Mouse (Mus musculus): ENCODE measurements around the gene Arhgap18. TPM values are rescaled to one million over a fixed set of nuclear protein-coding genes. Genes with fewer than 3 reads are reported as not detected.

Gene Arhgap18
- total RNA-seq, 1 experiment, result 3.1 TPM

GRCm38 (mm10) chr10:26811342-26811741 is 58.1 kb downstream of the Arhgap18 start:
- no peak for TF ChIP-seq ZC3H11A (IDR thresholded peaks at IDR 0.05; ENCODE audit: borderline replicate concordance, low read depth, low read length)
- TF ChIP-seq MAFK (IDR thresholded peaks at IDR 0.05; ENCODE audit: insufficient read depth, low read depth, low read length), result no peak
- TF ChIP-seq HCFC1 (IDR thresholded peaks at IDR 0.05; ENCODE audit: borderline replicate concordance, insufficient read depth, low read length), result no peak
- TF ChIP-seq CHD2 (IDR thresholded peaks at IDR 0.05; ENCODE audit: low read depth, low read length), result no peak
- TF ChIP-seq ZNF384 (IDR thresholded peaks at IDR 0.05; ENCODE audit: low read depth, low read length), result no peak
- H3K27ac ChIP-seq (ENCODE audit: insufficient read depth, low read depth, low read length, poor library complexity, severe bottlenecking), result no peak overlapping the region
- no peaks in the 10 kb centered on the region for H3K9me3 ChIP-seq (ENCODE audit: control insufficient read depth, insufficient read depth, low read depth, low read length)
- H3K4me3 ChIP-seq (ENCODE audit: insufficient read depth in 1 of 2, low read depth in 1 of 2, low read length in 2 of 2, poor library complexity in 1 of 2, severe bottlenecking in 1 of 2), result no peak overlapping the region
- no peak for DNase-seq (ENCODE audit: low read depth, low spot score)
- H3K4me1 ChIP-seq (ENCODE audit: control insufficient read depth in 2 of 2, insufficient read depth in 2 of 2, low read length in 2 of 2, poor library complexity in 1 of 2), result no peaks in the 10 kb centered on the region
- in situ Hi-C loops (cut with MboI; ENCODE audit: low sequenced_read_pairs in 2 of 2, unreplicated experiment in 2 of 2), result no loop called here
- no peaks in the 10 kb centered on the region for H3K36me3 ChIP-seq (ENCODE audit: control insufficient read depth, insufficient read depth, low read length, poor library complexity, severe bottlenecking)
- H3K9ac ChIP-seq (ENCODE audit: insufficient read depth, low read depth, low read length, poor library complexity, severe bottlenecking), result no peak overlapping the region

- in situ Hi-C loops (cut with MboI; ENCODE audit: low sequenced_read_pairs in 2 of 2, unreplicated experiment in 2 of 2), result no loop called here
- no peaks in the 10 kb centered on the region for H3K9me3 ChIP-seq (ENCODE audit: control insufficient read depth, insufficient read depth, low read depth, low read length)
- H3K36me3 ChIP-seq (ENCODE audit: control insufficient read depth, insufficient read depth, low read length, poor library complexity, severe bottlenecking), result no peaks in the 10 kb centered on the region
- H3K27ac ChIP-seq (ENCODE audit: insufficient read depth, low read depth, low read length, poor library complexity, severe bottlenecking), result no peak overlapping the region
- no peak for DNase-seq (ENCODE audit: low read depth, low spot score)
- TF ChIP-seq HCFC1 (IDR thresholded peaks at IDR 0.05; ENCODE audit: borderline replicate concordance, insufficient read depth, low read length), result no peak
- TF ChIP-seq ZC3H11A (IDR thresholded peaks at IDR 0.05; ENCODE audit: borderline replicate concordance, low read depth, low read length), result no peak
- no peaks in the 10 kb centered on the region for H3K4me1 ChIP-seq (ENCODE audit: control insufficient read depth in 2 of 2, insufficient read depth in 2 of 2, low read length in 2 of 2, poor library complexity in 1 of 2)
- no peak overlapping the region for H3K9ac ChIP-seq (ENCODE audit: insufficient read depth, low read depth, low read length, poor library complexity, severe bottlenecking)
- H3K4me3 ChIP-seq (ENCODE audit: insufficient read depth in 1 of 2, low read depth in 1 of 2, low read length in 2 of 2, poor library complexity in 1 of 2, severe bottlenecking in 1 of 2), result no peak overlapping the region
These were observed 62.4 kb downstream of the Arhgap18 start for GRCm38 (mm10) chr10:26815646-26816045.

GRCm38 (mm10) chr10:26820326-26820725 is 67.1 kb downstream of the Arhgap18 start:
- DNase-seq (ENCODE audit: low read depth, low spot score), result no peak
- Histone ChIP-seq H3K4me1 (ENCODE audit: control insufficient read depth in 2 of 2, insufficient read depth in 2 of 2, low read length in 2 of 2, poor library complexity in 1 of 2) (no peaks in the 10 kb centered on the region), H3K27ac (ENCODE audit: insufficient read depth, low read depth, low read length, poor library complexity, severe bottlenecking) (no peak overlapping the region), H3K4me3 (ENCODE audit: insufficient read depth in 1 of 2, low read depth in 1 of 2, low read length in 2 of 2, poor library complexity in 1 of 2, severe bottlenecking in 1 of 2) (no peak overlapping the region), H3K9ac (ENCODE audit: insufficient read depth, low read depth, low read length, poor library complexity, severe bottlenecking) (no peak overlapping the region), H3K9me3 (ENCODE audit: control insufficient read depth, insufficient read depth, low read depth, low read length) (no peaks in the 10 kb centered on the region), H3K36me3 (ENCODE audit: control insufficient read depth, insufficient read depth, low read length, poor library complexity, severe bottlenecking) (no peaks in the 10 kb centered on the region)
- in situ Hi-C loops (cut with MboI; ENCODE audit: low sequenced_read_pairs in 2 of 2, unreplicated experiment in 2 of 2), result no loop called here
- TF ChIP-seq CHD2 (IDR thresholded peaks at IDR 0.05; ENCODE audit: low read depth, low read length) (no peak), MAFK (IDR thresholded peaks at IDR 0.05; ENCODE audit: insufficient read depth, low read depth, low read length) (no peak), HCFC1 (IDR thresholded peaks at IDR 0.05; ENCODE audit: borderline replicate concordance, insufficient read depth, low read length) (no peak), ZNF384 (IDR thresholded peaks at IDR 0.05; ENCODE audit: low read depth, low read length) (no peak), ZC3H11A (IDR thresholded peaks at IDR 0.05; ENCODE audit: borderline replicate concordance, low read depth, low read length) (no peak)

GRCm38 (mm10) chr10:26820936-26821335 is 67.7 kb downstream of the Arhgap18 start:
- Histone ChIP-seq H3K4me3 (ENCODE audit: insufficient read depth in 1 of 2, low read depth in 1 of 2, low read length in 2 of 2, poor library complexity in 1 of 2, severe bottlenecking in 1 of 2) (no peak overlapping the region), H3K9me3 (ENCODE audit: control insufficient read depth, insufficient read depth, low read depth, low read length) (no peaks in the 10 kb centered on the region), H3K27ac (ENCODE audit: insufficient read depth, low read depth, low read length, poor library complexity, severe bottlenecking) (no peak overlapping the region), H3K4me1 (ENCODE audit: control insufficient read depth in 2 of 2, insufficient read depth in 2 of 2, low read length in 2 of 2, poor library complexity in 1 of 2) (no peaks in the 10 kb centered on the region), H3K9ac (ENCODE audit: insufficient read depth, low read depth, low read length, poor library complexity, severe bottlenecking) (no peak overlapping the region), H3K36me3 (ENCODE audit: control insufficient read depth, insufficient read depth, low read length, poor library complexity, severe bottlenecking) (no peaks in the 10 kb centered on the region)
- no peak for DNase-seq (ENCODE audit: low read depth, low spot score)
- in situ Hi-C loops (cut with MboI; ENCODE audit: low sequenced_read_pairs in 2 of 2, unreplicated experiment in 2 of 2), result no loop called here
- no peak for TF ChIP-seq CHD2 (IDR thresholded peaks at IDR 0.05; ENCODE audit: low read depth, low read length)
- TF ChIP-seq ZC3H11A (IDR thresholded peaks at IDR 0.05; ENCODE audit: borderline replicate concordance, low read depth, low read length), result no peak
- no peak for TF ChIP-seq HCFC1 (IDR thresholded peaks at IDR 0.05; ENCODE audit: borderline replicate concordance, insufficient read depth, low read length)
- no peak for TF ChIP-seq MAFK (IDR thresholded peaks at IDR 0.05; ENCODE audit: insufficient read depth, low read depth, low read length)
- TF ChIP-seq ZNF384 (IDR thresholded peaks at IDR 0.05; ENCODE audit: low read depth, low read length), result no peak

GRCm38 (mm10) chr10:26823997-26824396 is 70.8 kb downstream of the Arhgap18 start:
- TF ChIP-seq MAFK (IDR thresholded peaks at IDR 0.05; ENCODE audit: insufficient read depth, low read depth, low read length), result no peak
- no peak for TF ChIP-seq ZNF384 (IDR thresholded peaks at IDR 0.05; ENCODE audit: low read depth, low read length)
- no peak for TF ChIP-seq HCFC1 (IDR thresholded peaks at IDR 0.05; ENCODE audit: borderline replicate concordance, insufficient read depth, low read length)
- no peak for TF ChIP-seq CHD2 (IDR thresholded peaks at IDR 0.05; ENCODE audit: low read depth, low read length)
- H3K9me3 ChIP-seq (ENCODE audit: control insufficient read depth, insufficient read depth, low read depth, low read length), result no peaks in the 10 kb centered on the region
- no peak for DNase-seq (ENCODE audit: low read depth, low spot score)
- no peak overlapping the region for H3K27ac ChIP-seq (ENCODE audit: insufficient read depth, low read depth, low read length, poor library complexity, severe bottlenecking)
- H3K36me3 ChIP-seq (ENCODE audit: control insufficient read depth, insufficient read depth, low read length, poor library complexity, severe bottlenecking), result no peaks in the 10 kb centered on the region
- in situ Hi-C loops (cut with MboI; ENCODE audit: low sequenced_read_pairs in 2 of 2, unreplicated experiment in 2 of 2), result no loop called here
- no peak overlapping the region for H3K9ac ChIP-seq (ENCODE audit: insufficient read depth, low read depth, low read length, poor library complexity, severe bottlenecking)
- H3K4me3 ChIP-seq (ENCODE audit: insufficient read depth in 1 of 2, low read depth in 1 of 2, low read length in 2 of 2, poor library complexity in 1 of 2, severe bottlenecking in 1 of 2), result no peak overlapping the region
- no peaks in the 10 kb centered on the region for H3K4me1 ChIP-seq (ENCODE audit: control insufficient read depth in 2 of 2, insufficient read depth in 2 of 2, low read length in 2 of 2, poor library complexity in 1 of 2)

Data from ES-E14 (cell line).